In genomic region chr16:52811219-52811618, GRCm38 (mm10) we compare ENCODE assay signal across 26 mouse cellular contexts.
DNase-seq lines count a peak whose midpoint lies in the region; ATAC-seq and TF ChIP-seq lines count a peak whose summit lies in the region.
"Had no signal": no experiment of that assay in that cellular context is flagged by ENCODE, and none has a peak within 500 bp of the region (broad histone marks: within the 10 kb centered on the region; RNA-seq: fewer than 3 reads in every experiment).

No protein-coding gene starts in this region.

- no peaks in the 10 kb centered on the region for H3K4me1 ChIP-seq in embryonic facial prominence, embryonic 11.5 days (ENCODE audit: control insufficient read depth, insufficient read depth, low read length)
- no peaks in the 10 kb centered on the region for H3K4me1 ChIP-seq in embryonic facial prominence, embryonic 10.5 days
- H3K4me1 ChIP-seq in forebrain, embryonic 15.5 days = no peaks in the 10 kb centered on the region
- no peaks in the 10 kb centered on the region for H3K4me1 ChIP-seq in forebrain, postnatal 0 days (ENCODE audit: insufficient read depth)
- no peaks in the 10 kb centered on the region for H3K4me1 ChIP-seq in limb, embryonic 13.5 days
- no peaks in the 10 kb centered on the region for H3K4me1 ChIP-seq in limb, embryonic 10.5 days
- H3K4me1 ChIP-seq: embryonic facial prominence, embryonic 15.5 days; hindbrain, embryonic 10.5 days; hindbrain, embryonic 13.5 days; intestine, embryonic 15.5 days had no signal

- no peak overlapping the region for H3K4me3 ChIP-seq in embryonic facial prominence, embryonic 11.5 days (ENCODE audit: low read depth, low read length)
- H3K4me3 ChIP-seq in embryonic facial prominence, embryonic 10.5 days = no peak overlapping the region
- no peak overlapping the region for H3K4me3 ChIP-seq in forebrain, embryonic 15.5 days
- no peak overlapping the region for H3K4me3 ChIP-seq in forebrain, postnatal 0 days (ENCODE audit: low read depth, low read length)
- no peak overlapping the region for H3K4me3 ChIP-seq in limb, embryonic 13.5 days
- no peak overlapping the region for H3K4me3 ChIP-seq in limb, embryonic 10.5 days
- H3K4me3 ChIP-seq: embryonic facial prominence, embryonic 15.5 days; gastrocnemius, adult 2 months; hindbrain, embryonic 10.5 days; hindbrain, embryonic 13.5 days; intestine, embryonic 15.5 days had no signal

- peak; percentile 42 for DNase-seq in embryonic facial prominence, embryonic 11.5 days (ENCODE audit: low spot score)
- no peak for DNase-seq in embryonic facial prominence, embryonic 10.5 days (ENCODE audit: low spot score)
- no peak for DNase-seq in forebrain, postnatal 0 days
- DNase-seq in limb, embryonic 10.5 days (ENCODE audit: low spot score) = no peak
- DNase-seq in telencephalon, adult 2 months (ENCODE audit: low read depth, low spot score) = peak; percentile 3
- no peak for DNase-seq in ovary, postnatal 36 days (ENCODE audit: low spot score)
- DNase-seq: adrenal gland, postnatal 10 days; adrenal gland, postnatal 36 days; cerebellum, adult 11-12 months; cerebellum, adult 9-10 months; cerebellum, postnatal 25 days; gastrocnemius, adult 2 months; gastrocnemius, postnatal 14 days; heart, adult 11 months; heart, postnatal 36 days; kidney, adult 11 months; kidney, adult 8-10 months had no signal

- H3K9me3 ChIP-seq in embryonic facial prominence, embryonic 11.5 days (replicated peaks; ENCODE audit: control insufficient read depth, low read length) = no peaks in the 10 kb centered on the region
- no peaks in the 10 kb centered on the region for H3K9me3 ChIP-seq in embryonic facial prominence, embryonic 10.5 days
- no peaks in the 10 kb centered on the region for H3K9me3 ChIP-seq in forebrain, embryonic 15.5 days
- H3K9me3 ChIP-seq in forebrain, postnatal 0 days (ENCODE audit: low read length) = no peaks in the 10 kb centered on the region
- no peaks in the 10 kb centered on the region for H3K9me3 ChIP-seq in limb, embryonic 13.5 days
- H3K9me3 ChIP-seq in limb, embryonic 10.5 days (replicated peaks) = no peaks in the 10 kb centered on the region
- H3K9me3 ChIP-seq: embryonic facial prominence, embryonic 15.5 days; hindbrain, embryonic 10.5 days; hindbrain, embryonic 13.5 days; intestine, embryonic 15.5 days had no signal

- no peak overlapping the region for H3K4me2 ChIP-seq in embryonic facial prominence, embryonic 11.5 days (ENCODE audit: low read depth, low read length)
- no peak overlapping the region for H3K4me2 ChIP-seq in forebrain, embryonic 15.5 days (replicated peaks)
- H3K4me2 ChIP-seq in forebrain, postnatal 0 days (ENCODE audit: low read depth) = no peak overlapping the region
- H3K4me2 ChIP-seq in limb, embryonic 13.5 days (replicated peaks) = no peak overlapping the region
- H3K4me2 ChIP-seq: embryonic facial prominence, embryonic 15.5 days; heart, embryonic 11.5 days; hindbrain, embryonic 13.5 days; intestine, embryonic 15.5 days had no signal

- no peak overlapping the region for H3K9ac ChIP-seq in embryonic facial prominence, embryonic 11.5 days (replicated peaks; ENCODE audit: low read length)
- H3K9ac ChIP-seq in forebrain, embryonic 15.5 days (replicated peaks) = no peak overlapping the region
- H3K9ac ChIP-seq in forebrain, postnatal 0 days = no peak overlapping the region
- no peak overlapping the region for H3K9ac ChIP-seq in limb, embryonic 13.5 days
- H3K9ac ChIP-seq: embryonic facial prominence, embryonic 15.5 days; hindbrain, embryonic 13.5 days; intestine, embryonic 15.5 days had no signal

- H3K27ac ChIP-seq in embryonic facial prominence, embryonic 11.5 days (replicated peaks; ENCODE audit: low read depth, low read length) = no peak overlapping the region
- H3K27ac ChIP-seq in embryonic facial prominence, embryonic 10.5 days (replicated peaks) = no peak overlapping the region
- no peak overlapping the region for H3K27ac ChIP-seq in forebrain, embryonic 15.5 days (replicated peaks)
- no peak overlapping the region for H3K27ac ChIP-seq in forebrain, postnatal 0 days (ENCODE audit: low read depth, low read length)
- H3K27ac ChIP-seq in limb, embryonic 13.5 days = no peak overlapping the region
- no peak overlapping the region for H3K27ac ChIP-seq in limb, embryonic 10.5 days
- H3K27ac ChIP-seq: embryonic facial prominence, embryonic 15.5 days; gastrocnemius, adult 2 months; hindbrain, embryonic 10.5 days; hindbrain, embryonic 13.5 days; intestine, embryonic 15.5 days had no signal

- 45% methylated on average over 3 of the region's 3 CpGs for WGBS in embryonic facial prominence, embryonic 11.5 days
- WGBS in embryonic facial prominence, embryonic 10.5 days = 61% methylated on average over 3 of the region's 3 CpGs
- WGBS in forebrain, embryonic 15.5 days = 63% methylated on average over 3 of the region's 3 CpGs
- WGBS in forebrain, postnatal 0 days = 57% methylated on average over 3 of the region's 3 CpGs
- 35% methylated on average over 3 of the region's 3 CpGs for WGBS in limb, embryonic 13.5 days
- 82% methylated on average over 3 of the region's 3 CpGs for WGBS in limb, embryonic 10.5 days

- no peak for ATAC-seq in embryonic facial prominence, embryonic 11.5 days (replicated peaks; ENCODE audit: insufficient number of reproducible peaks, low FRiP score, low TSS enrichment, low read depth)
- ATAC-seq in forebrain, embryonic 15.5 days (replicated peaks) = peak; percentile 76
- no peak for ATAC-seq in forebrain, postnatal 0 days
- ATAC-seq in limb, embryonic 13.5 days (ENCODE audit: low FRiP score, low read depth) = 0 out of 2 replicates have a peak, but pooled peaks have one; percentile 28
- ATAC-seq: activated CD4-positive, CD25-positive, alpha-beta regulatory T cell, adult 4 months; hindbrain, embryonic 16.5 days; intestine, embryonic 15.5 days had no signal

- TF ChIP-seq CTCF in forebrain, postnatal 0 days (IDR thresholded peaks at IDR 0.05; ENCODE audit: low read depth) = no peak

- no peaks in the 10 kb centered on the region for H3K27me3 ChIP-seq in embryonic facial prominence, embryonic 11.5 days (ENCODE audit: control insufficient read depth, insufficient read depth, low read length)
- no peaks in the 10 kb centered on the region for H3K27me3 ChIP-seq in embryonic facial prominence, embryonic 10.5 days (replicated peaks; ENCODE audit: low read depth, poor library complexity, severe bottlenecking)
- no peaks in the 10 kb centered on the region for H3K27me3 ChIP-seq in forebrain, embryonic 15.5 days
- H3K27me3 ChIP-seq in forebrain, postnatal 0 days (ENCODE audit: insufficient read depth, low read length) = no peaks in the 10 kb centered on the region
- H3K27me3 ChIP-seq in limb, embryonic 13.5 days = no peaks in the 10 kb centered on the region
- H3K27me3 ChIP-seq in limb, embryonic 10.5 days (ENCODE audit: low read depth, poor library complexity, severe bottlenecking) = no peaks in the 10 kb centered on the region
- H3K27me3 ChIP-seq: embryonic facial prominence, embryonic 15.5 days; hindbrain, embryonic 13.5 days; intestine, embryonic 15.5 days had no signal

- no peaks in the 10 kb centered on the region for H3K36me3 ChIP-seq in embryonic facial prominence, embryonic 11.5 days (replicated peaks; ENCODE audit: control insufficient read depth, insufficient read depth, low read depth, low read length)
- no peaks in the 10 kb centered on the region for H3K36me3 ChIP-seq in embryonic facial prominence, embryonic 10.5 days (replicated peaks)
- H3K36me3 ChIP-seq in forebrain, embryonic 15.5 days = no peaks in the 10 kb centered on the region
- no peaks in the 10 kb centered on the region for H3K36me3 ChIP-seq in forebrain, postnatal 0 days (ENCODE audit: insufficient read depth)
- H3K36me3 ChIP-seq in limb, embryonic 13.5 days = no peaks in the 10 kb centered on the region
- H3K36me3 ChIP-seq in limb, embryonic 10.5 days = no peaks in the 10 kb centered on the region
- H3K36me3 ChIP-seq: embryonic facial prominence, embryonic 15.5 days; hindbrain, embryonic 10.5 days; hindbrain, embryonic 13.5 days; intestine, embryonic 15.5 days had no signal

Comparison
In these comparisons a context has a peak if more than half of its experiments do, and no peak if none do; other contexts are left out.
1. ATAC-seq: peak in forebrain, embryonic 15.5 days (single experiment) and limb, embryonic 13.5 days (single experiment); none in embryonic facial prominence, embryonic 11.5 days (single experiment) and forebrain, postnatal 0 days (single experiment).
2. DNase-seq: peak in embryonic facial prominence, embryonic 11.5 days (single experiment) and telencephalon, adult 2 months (single experiment); none in embryonic facial prominence, embryonic 10.5 days (single experiment), forebrain, postnatal 0 days (single experiment), limb, embryonic 10.5 days (single experiment) and ovary, postnatal 36 days (single experiment).